Mouse (Mus musculus) splenic B cell, adult 2 months (primary cell): ENCODE measurements around the gene Clec2g.
A peak's percentile ranks its signal among the peaks of the same experiment; 100 is the strongest.
"Not testable (repeated sequence)": the region's sequence is repeated elsewhere in the genome, so short reads cannot be mapped to it uniquely, and the experiment has no call there.

Experiments
- DNase-seq: peaks from one replicate; pipeline ENCODE4 v3.0.0-alpha.2; 2011; ENCODE audit warnings: low read depth, low spot score
- H3K27me3 ChIP-seq: 2 replicates; pipeline ENCODE4 v1.6.1; 2012; ENCODE audit warnings: mild to moderate bottlenecking, low read length, moderate library complexity, mixed read lengths; ENCODE audit not compliant: control insufficient read depth, poor library complexity, insufficient read depth, severe bottlenecking
- H3K36me3 ChIP-seq: 2 replicates; pipeline ENCODE4 v1.6.1; 2012; ENCODE audit warnings: mild to moderate bottlenecking, low read length, moderate library complexity, mixed read lengths; ENCODE audit not compliant: control insufficient read depth, poor library complexity, insufficient read depth, severe bottlenecking

Clec2g gene

DNA sequence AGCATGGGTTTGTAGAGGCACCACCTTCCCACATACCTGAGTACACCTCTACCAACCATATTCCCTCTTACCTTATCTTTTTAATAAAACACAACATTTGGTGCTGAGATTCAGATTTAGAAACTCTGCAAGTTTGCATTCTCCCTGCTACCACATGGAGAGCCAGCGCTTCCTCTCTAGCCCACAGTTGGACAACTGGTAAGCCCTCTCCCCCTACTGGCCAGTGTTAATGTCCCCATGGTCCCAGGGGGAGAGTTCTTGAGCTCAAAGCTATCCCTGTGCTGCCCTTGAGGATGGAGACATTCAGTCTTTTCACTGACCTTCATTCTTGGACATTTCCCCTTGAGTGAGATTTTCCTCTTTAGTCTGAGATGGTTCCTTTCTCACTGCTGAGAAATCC is 26.9 kb downstream of the Clec2g start:
- 0 out of 2 replicates have a peak, but pooled peaks cover 3% of the 10 kb centered on the region for H3K36me3 ChIP-seq
- DNase-seq: no peak
- H3K27me3 ChIP-seq: no peaks in the 10 kb centered on the region

DNA sequence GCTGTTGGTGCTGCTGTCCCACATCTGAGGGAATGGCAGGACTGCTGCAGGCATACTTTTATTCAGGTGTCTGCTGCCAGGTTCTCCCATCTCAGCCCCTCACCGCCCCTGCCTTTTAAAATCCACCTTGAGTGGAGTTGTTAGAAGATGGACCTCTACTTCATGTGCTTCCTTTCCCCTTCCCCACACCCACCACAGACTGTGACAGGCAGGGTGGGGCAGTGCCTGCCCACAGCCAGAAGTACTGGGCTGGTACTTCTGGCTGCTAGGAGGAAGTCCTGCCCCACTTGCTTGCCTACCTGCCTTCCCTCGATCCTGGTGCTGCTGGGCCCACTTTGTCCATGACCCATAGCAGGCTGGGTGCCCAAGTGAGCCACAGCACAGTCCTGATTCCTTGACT is 27.9 kb downstream of the Clec2g start:
- DNase-seq: peak; percentile 19
- H3K36me3 ChIP-seq: not testable (repeated sequence)

DNA sequence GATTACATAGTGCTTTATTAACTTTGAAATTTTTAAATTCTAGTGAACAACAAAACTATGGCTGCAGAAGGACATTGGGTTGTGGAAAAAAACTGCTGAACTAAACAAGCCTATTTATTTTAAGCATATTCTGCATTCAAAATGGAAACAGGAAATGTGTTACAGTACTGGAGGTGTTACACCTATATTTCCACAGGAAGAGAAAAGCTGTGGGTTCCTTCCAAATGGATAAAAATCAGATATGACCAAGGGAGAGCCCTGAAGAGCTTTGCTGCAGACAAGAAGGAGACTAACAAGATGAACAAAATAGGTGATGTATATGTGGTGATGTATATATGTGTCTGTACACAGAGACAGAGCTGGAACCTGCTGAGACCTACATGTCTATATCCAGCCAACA is 30.3 kb downstream of the Clec2g start:
- peak; percentile 26 for DNase-seq
- H3K36me3 ChIP-seq: peaks cover 8% of the 10 kb centered on the region
- H3K27me3 ChIP-seq: no peaks in the 10 kb centered on the region

More for the DNA sequence above, 27.9 kb downstream of the Clec2g start:
- not testable (repeated sequence) for H3K27me3 ChIP-seq

DNA sequence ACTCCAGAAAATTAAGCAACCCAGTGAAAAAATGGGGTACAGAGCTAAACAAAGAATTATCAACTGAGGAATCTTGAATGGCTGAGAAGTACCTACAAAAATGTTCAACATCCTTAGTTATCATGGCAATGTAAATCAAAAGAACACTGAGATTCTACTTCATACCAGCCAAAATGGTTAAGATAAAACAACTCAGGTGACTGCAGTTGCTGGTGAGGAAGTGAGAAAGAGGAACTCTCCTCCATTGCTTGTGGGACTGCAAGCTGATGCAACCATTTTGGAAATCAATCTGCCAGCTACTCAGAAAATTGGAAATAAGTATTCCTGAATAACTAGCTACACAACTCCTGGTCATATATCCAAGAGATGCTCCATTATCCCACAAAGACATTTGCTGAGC is 34.3 kb downstream of the Clec2g start:
- H3K27me3 ChIP-seq: no peaks in the 10 kb centered on the region
- H3K36me3 ChIP-seq: peaks cover 16% of the 10 kb centered on the region
- DNase-seq: peak; percentile 71

DNA sequence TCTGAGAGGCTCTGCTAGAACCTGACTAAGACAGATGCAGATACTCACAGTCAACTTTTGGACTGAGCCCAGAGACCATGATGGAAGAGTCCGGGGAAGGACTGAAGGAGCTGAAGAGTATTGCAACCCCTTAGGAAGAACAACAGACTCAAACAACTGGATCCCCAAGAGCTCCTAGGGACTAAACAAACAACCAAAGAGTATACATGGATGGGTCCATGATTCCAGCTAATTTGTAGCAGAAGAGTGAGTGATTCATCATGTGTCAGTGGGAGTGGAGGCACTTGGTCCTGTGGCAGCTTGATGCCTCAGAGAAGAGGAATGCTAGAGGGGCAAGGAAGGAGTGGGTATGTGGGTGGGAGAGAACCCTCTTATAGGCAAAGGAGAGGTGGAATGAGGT is 35.6 kb downstream of the Clec2g start:
- Histone ChIP-seq H3K27me3 (no peaks in the 10 kb centered on the region), H3K36me3 (peaks cover 16% of the 10 kb centered on the region)
- no peak for DNase-seq

DNA sequence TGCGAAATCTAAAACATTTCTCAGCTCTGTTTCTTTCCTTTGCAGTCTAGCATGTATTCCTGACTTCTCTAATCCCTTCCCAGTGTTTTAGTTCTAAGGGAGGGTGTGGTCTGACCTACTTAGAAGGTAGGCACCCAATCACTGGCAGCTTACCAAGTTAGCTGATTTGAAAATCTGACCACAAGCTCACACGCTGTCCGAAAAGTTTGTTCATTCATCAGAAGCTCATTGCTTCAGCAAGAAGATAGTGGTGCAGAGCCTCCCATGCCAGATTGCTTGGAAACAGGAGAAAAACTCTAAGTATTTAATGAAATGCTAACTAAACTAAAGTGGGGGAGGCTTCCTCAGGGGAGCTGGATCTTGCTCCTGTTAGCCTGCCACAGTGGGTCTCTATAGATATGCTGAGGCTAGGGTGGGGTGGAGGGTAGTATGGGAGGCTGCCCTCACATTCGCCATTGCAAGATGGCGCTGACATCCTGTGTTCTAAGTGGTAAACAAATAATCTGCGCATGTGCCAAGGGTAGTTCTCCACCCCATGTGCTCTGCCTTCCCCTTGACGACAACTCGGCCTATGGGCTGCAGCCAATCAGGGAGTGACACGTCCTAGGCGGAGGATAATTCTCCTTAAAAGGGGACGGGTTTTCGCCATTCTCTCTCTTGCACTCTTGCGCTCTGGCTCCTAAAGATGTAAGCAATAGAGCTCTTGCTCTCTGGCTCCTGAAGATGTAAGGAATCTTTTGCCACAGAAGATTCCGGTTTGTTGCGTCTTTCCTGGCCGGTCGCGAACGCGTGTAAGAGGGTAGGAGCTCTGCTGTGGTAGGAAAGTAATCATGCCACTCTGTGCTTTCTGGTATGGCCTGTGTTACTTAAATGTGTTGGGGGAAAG is 36.6 kb downstream of the Clec2g start:
- not testable (repeated sequence) for H3K27me3 ChIP-seq, DNase-seq
- H3K36me3 ChIP-seq: peaks cover 16% of the 10 kb centered on the region

DNA sequence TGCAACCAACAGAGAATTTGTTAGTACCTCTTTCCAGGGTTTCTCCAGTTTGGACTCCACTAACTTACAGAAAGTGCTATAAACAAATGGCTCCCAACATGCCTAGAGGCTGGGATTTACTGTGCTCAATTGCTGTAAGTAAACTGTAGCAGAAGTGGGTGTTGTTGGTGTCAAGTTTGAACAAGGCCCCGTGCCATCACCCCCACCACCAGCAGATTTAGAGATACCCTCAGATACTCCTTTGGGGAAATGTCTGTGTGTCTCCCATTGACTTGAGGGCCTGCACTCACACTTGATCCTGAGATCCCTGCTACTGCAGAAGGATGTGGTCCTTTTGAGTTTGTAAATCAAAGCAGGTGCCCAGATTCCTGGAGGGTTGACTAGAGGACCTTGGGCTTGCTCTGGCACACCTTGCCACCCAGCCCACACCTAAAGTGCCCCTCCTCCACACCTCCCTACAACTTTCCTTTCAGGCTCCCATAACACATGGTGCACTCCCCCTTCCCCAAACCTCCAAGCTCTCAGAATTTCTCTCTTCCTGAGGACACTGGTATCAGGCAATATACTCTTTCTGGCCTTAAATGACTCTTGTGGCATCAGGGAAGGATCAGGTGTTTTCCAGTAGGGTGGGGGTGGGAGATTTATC is 37.3 kb downstream of the Clec2g start:
- DNase-seq: no peak
- no peaks in the 10 kb centered on the region for H3K27me3 ChIP-seq
- peaks cover 16% of the 10 kb centered on the region for H3K36me3 ChIP-seq

DNA sequence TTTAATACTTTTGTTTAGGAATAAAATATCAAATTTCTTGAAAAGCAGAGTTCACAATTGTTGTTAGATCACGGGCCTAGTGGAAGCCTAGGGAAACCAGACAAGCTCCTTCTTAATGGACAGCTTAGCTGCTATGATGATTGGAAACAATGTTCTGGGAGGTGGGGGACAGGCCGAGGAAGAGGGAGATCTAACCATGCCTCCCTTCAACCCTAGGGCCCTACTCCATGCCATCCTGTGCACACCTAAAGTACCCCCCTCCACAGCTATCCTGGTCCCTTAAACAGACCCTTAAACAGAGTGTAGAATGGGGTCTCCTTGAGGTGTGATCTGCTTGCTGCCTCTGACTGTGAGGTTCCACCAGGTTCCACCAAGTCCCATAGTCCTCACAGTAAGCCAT is 38.0 kb downstream of the Clec2g start:
- H3K36me3 ChIP-seq: peaks cover 16% of the 10 kb centered on the region
- no peak for DNase-seq

DNA sequence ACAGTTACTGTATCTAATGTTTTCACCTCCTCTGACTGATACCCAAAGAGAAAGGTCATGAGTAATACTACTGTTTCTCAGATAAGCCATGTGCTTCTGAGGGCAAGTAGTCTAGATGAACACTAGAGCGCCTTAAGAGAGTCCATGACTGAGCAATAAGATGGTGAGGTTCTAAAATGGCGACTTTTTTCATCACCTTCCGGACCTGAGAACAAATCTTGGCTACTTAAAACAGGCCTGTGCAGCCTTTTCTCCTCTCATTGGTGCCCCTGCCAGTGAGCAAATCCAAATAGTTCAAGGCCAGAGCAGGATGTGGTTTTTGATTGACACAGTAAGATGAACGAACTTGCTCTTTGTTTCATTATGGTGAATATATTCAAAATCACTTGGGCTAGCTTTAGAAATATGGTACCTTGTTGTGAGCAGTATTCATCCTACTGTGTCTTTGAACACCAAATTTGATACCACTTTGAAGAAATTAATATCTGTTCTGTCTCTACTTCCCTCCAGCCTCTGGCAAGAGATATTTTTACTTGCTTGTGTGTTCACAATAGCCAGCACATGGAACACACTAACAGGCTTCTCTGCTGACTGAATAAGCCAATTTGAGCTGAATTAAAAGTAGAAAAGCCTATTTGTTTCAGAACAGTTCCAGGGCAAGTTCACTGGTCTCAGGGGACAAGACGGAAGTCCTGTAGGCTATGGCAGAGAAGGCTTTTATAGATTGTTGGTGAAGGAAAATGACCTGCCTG is 38.7 kb downstream of the Clec2g start:
- peak; percentile 54 for DNase-seq

More for the DNA sequence above, 38.0 kb downstream of the Clec2g start:
- no peaks in the 10 kb centered on the region for H3K27me3 ChIP-seq

DNA sequence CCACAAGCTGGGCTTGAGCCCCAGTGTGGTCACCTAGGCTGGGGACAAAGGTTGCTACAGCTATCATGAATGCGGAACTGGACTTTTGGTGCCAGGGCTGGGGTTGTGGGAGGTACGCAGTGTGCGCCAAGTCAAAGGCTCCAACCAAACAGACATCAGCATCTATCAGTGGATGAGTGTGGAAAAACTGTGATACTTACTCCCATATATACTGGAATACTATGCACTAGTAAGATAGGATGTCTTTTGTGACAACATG is 39.2 kb downstream of the Clec2g start:
- DNase-seq: peak; percentile 11
- Histone ChIP-seq H3K27me3 (no peaks in the 10 kb centered on the region), H3K36me3 (peaks cover 16% of the 10 kb centered on the region)

More for the DNA sequence above, 38.7 kb downstream of the Clec2g start:
- Histone ChIP-seq H3K36me3 (peaks cover 16% of the 10 kb centered on the region), H3K27me3 (no peaks in the 10 kb centered on the region)

DNA sequence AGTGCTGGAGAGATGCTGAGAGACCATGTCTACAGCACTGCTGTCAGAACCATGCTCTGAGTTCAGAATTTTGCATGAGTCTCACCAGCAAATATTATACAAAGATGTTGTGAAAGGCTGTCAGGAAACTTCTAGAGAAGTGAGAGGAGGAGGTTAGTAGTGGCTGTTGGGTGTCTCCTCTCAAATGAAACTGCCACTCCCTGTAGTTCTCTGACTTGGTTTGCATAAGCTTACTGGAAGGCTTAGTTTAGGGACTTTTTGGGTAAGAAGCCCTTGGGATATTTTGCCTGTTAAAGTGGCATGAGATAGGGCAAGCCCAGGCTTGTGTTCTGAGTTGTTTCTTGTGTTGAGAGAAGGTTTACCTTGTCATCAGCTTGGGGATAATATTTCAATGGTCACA is 40.7 kb downstream of the Clec2g start:
- not testable (repeated sequence) for H3K27me3 ChIP-seq, H3K36me3 ChIP-seq
- DNase-seq: peak; percentile 60

DNA sequence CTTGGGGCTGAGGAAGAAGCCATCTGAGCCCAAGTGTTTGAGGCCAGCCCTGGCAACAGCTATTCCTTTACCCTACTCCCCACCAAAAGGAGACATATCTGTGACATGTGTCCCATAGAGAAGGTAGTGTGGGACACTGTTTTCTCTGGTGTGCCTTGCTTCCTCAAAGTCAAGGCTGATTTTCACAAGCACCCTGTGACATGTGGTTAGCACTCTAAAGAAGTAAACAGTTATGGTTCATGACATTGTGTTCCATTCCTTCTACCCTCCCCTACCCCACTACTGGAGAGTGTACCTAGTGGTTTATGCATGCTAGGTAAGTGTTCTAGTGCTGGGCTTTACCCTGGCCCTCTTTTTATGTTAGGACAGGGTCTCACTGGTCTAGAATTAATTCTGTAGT is 42.0 kb downstream of the Clec2g start:
- Histone ChIP-seq H3K27me3 (no peaks in the 10 kb centered on the region), H3K36me3 (peaks cover 2% of the 10 kb centered on the region; the same call in 1 of the 2 replicates)
- DNase-seq: peak; percentile 62

DNA sequence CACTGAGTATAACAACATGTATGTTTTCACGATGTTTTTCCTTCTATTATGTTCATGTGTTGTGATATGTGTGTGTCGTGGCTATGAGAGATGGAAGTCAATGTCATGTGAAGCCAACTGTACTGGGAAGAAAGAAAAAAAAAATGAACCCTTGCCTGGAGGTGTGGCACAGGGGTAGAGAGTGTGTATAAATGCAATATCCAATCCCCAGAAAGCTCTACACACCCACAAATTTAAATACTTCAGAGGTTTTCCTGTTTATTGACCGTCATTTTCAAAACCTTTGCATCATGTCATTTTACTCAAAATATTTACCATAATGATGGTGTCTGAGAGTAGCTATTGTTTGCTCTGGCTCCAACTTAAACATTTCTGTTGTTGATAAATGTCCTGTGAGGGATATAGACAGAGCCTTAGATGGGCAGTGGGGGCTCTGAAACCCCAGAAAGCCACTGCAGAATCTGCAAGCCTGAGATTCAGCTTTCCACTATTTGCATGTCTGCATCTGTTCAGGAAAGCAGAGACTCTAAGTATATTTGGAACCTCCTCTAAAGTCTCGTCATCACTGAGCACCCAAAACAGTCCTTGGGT is 47.9 kb downstream of the Clec2g start:
- not testable (repeated sequence) for H3K36me3 ChIP-seq, H3K27me3 ChIP-seq, DNase-seq

DNA sequence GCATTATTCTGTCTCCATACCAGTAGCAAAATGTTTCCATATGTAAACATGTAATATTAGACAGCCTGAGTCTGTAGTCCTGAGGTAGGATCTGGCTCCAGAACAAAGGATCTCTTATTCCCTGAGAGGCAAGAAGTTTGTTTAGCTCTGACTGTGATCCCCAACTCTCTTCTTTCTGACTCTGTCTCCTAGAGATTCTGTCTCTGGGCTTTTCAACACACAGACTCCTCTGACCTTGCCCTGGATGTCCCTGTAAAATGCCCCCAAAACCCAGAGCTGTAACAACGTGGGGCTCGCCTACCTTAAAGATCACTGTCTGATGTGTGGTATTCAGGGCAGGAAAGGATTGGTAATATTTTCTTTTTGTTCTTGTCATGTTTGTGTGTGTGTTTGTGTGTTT is 58.2 kb downstream of the Clec2g start:
- H3K36me3 ChIP-seq: no peaks in the 10 kb centered on the region
- DNase-seq: no peak
- no peaks in the 10 kb centered on the region for H3K27me3 ChIP-seq

DNA sequence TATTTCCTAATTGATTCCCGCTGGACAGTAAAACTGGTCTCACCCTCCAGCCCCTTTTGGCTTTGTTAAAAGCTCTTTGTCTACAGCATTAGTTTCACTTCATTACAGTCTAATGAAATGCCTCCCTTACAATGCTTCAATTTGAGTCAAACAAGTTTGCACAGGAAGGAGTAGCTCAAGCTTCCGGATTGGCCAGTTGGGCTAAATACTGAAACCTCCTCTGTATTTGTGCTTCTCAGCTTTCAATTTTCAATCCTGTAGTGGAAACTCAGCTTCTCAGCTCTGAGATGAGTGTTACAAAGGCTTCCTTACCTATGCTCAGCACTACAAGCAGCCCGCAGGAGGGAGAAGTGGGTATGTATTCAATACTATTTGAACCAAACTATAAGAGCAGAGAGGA is 58.6 kb downstream of the Clec2g start:
- DNase-seq: peak; percentile 43
- Histone ChIP-seq H3K36me3 (no peaks in the 10 kb centered on the region), H3K27me3 (no peaks in the 10 kb centered on the region)
